Mouse (Mus musculus): ENCODE data around the gene Cdkal1. TPM values are rescaled to one million over a fixed set of nuclear protein-coding genes. Genes with fewer than 3 reads are reported as not detected.

The Cdkal1 gene
- total RNA-seq, 2 experiments from 2014 or later, result 29.5 to 33.0 TPM

- DNase-seq (ENCODE audit: low spot score in 2 of 2), result no peak
These were observed 426.3 kb downstream of the Cdkal1 start for GRCm38 (mm10) chr13:29429196-29429595.

- DNase-seq (ENCODE audit: low spot score in 2 of 2), result no peak
These were observed 438.9 kb downstream of the Cdkal1 start for GRCm38 (mm10) chr13:29416450-29417136.

- DNase-seq (ENCODE audit: low spot score in 2 of 2), result no peak
These were observed 439.5 kb downstream of the Cdkal1 start for GRCm38 (mm10) chr13:29415967-29416366.

- DNase-seq (ENCODE audit: low spot score in 2 of 2), result no peak
These were observed 440.6 kb downstream of the Cdkal1 start for GRCm38 (mm10) chr13:29414878-29415277.

GRCm38 (mm10) chr13:29414470-29414869 lies 441.0 kb downstream of the Cdkal1 start:
- no peak for DNase-seq (ENCODE audit: low spot score in 2 of 2)

- DNase-seq (ENCODE audit: low spot score in 2 of 2), result no peak
These were observed 444.3 kb downstream of the Cdkal1 start for GRCm38 (mm10) chr13:29411176-29411575.

GRCm38 (mm10) chr13:29407619-29408018 lies 447.9 kb downstream of the Cdkal1 start:
- no peak for DNase-seq (ENCODE audit: low spot score in 2 of 2)

- DNase-seq (ENCODE audit: low spot score in 2 of 2), result no peak
These were observed 450.2 kb downstream of the Cdkal1 start for GRCm38 (mm10) chr13:29405316-29405715.

- no peak for DNase-seq (ENCODE audit: low spot score in 2 of 2)
These were observed 452.3 kb downstream of the Cdkal1 start for GRCm38 (mm10) chr13:29403217-29403616.

- no peak for DNase-seq (ENCODE audit: low spot score in 2 of 2)
These were observed 452.9 kb downstream of the Cdkal1 start for GRCm38 (mm10) chr13:29402526-29403040.

GRCm38 (mm10) chr13:29399908-29400307 lies 455.6 kb downstream of the Cdkal1 start:
- no peak for DNase-seq (ENCODE audit: low spot score in 2 of 2)

GRCm38 (mm10) chr13:29398456-29398855 lies 457.0 kb downstream of the Cdkal1 start:
- DNase-seq (ENCODE audit: low spot score in 2 of 2), result no peak

- no peak for DNase-seq (ENCODE audit: low spot score in 2 of 2)
These were observed 459.8 kb downstream of the Cdkal1 start for GRCm38 (mm10) chr13:29395694-29396093.

GRCm38 (mm10) chr13:29390025-29390424 lies 465.4 kb downstream of the Cdkal1 start:
- DNase-seq (ENCODE audit: low spot score in 2 of 2), result no peak

GRCm38 (mm10) chr13:29388918-29389317 lies 466.6 kb downstream of the Cdkal1 start:
- DNase-seq (ENCODE audit: low spot score in 2 of 2), result no peak

- no peak for DNase-seq (ENCODE audit: low spot score in 2 of 2)
These were observed 477.9 kb downstream of the Cdkal1 start for GRCm38 (mm10) chr13:29377572-29377971.

- DNase-seq (ENCODE audit: low spot score in 2 of 2), result no peak
These were observed 483.6 kb downstream of the Cdkal1 start for GRCm38 (mm10) chr13:29371916-29372315.

- no peak for DNase-seq (ENCODE audit: low spot score in 2 of 2)
These were observed 484.1 kb downstream of the Cdkal1 start for GRCm38 (mm10) chr13:29371466-29371771.

- DNase-seq (ENCODE audit: low spot score in 2 of 2), result no peak
These were observed 484.6 kb downstream of the Cdkal1 start for GRCm38 (mm10) chr13:29370731-29371465.

GRCm38 (mm10) chr13:29368806-29369205 lies 486.7 kb downstream of the Cdkal1 start:
- DNase-seq (ENCODE audit: low spot score in 2 of 2), result no peak

- no peak for DNase-seq (ENCODE audit: low spot score in 2 of 2)
These were observed 490.4 kb downstream of the Cdkal1 start for GRCm38 (mm10) chr13:29364901-29365625.

GRCm38 (mm10) chr13:29364009-29364408 lies 491.5 kb downstream of the Cdkal1 start:
- no peak for DNase-seq (ENCODE audit: low spot score in 2 of 2)

Measured in gastrocnemius, postnatal 4 days (tissue).